Mouse (Mus musculus) neural tube, embryonic 15.5 days (tissue): Measurements from ENCODE around the gene Neurl3. TPM values are rescaled to one million over a fixed set of nuclear protein-coding genes. Genes with fewer than 3 reads are reported as not detected.

Source experiments
- ATAC-seq: fragments of 200-750 bp; cut with Nextera tagmentation; 2 replicates; pipeline ENCODE4 v1.8.0; 2017; ENCODE audit warnings: mild to moderate bottlenecking, moderate TSS enrichment, moderate library complexity; ENCODE audit not compliant: low FRiP score
- H3K27ac ChIP-seq: fragments of 300-500 bp; sonication (generic); replicated peaks from 2 replicates; pipeline ENCODE4 v1.5.1; 2015; ENCODE audit warnings: mild to moderate bottlenecking, inconsistent platforms
- H3K27me3 ChIP-seq: fragments of 300-500 bp; sonication (generic); replicated peaks from 2 replicates; pipeline ENCODE4 v1.6.1; 2015; ENCODE audit warnings: inconsistent platforms
- H3K36me3 ChIP-seq: fragments of 300-500 bp; sonication (generic); 2 replicates; pipeline ENCODE4 v1.6.1; 2015; ENCODE audit warnings: inconsistent platforms
- H3K4me1 ChIP-seq: fragments of 300-500 bp; sonication (generic); 2 replicates; pipeline ENCODE4 v1.6.1; 2015; ENCODE audit warnings: inconsistent platforms
- H3K4me2 ChIP-seq: fragments of 300-500 bp; sonication (generic); 2 replicates; pipeline ENCODE4 v1.6.1; 2015; ENCODE audit warnings: inconsistent platforms, mild to moderate bottlenecking, moderate library complexity
- H3K4me3 ChIP-seq: fragments of 300-500 bp; sonication (generic); replicated peaks from 2 replicates; pipeline ENCODE4 v1.5.1; 2015; ENCODE audit warnings: mild to moderate bottlenecking, inconsistent platforms
- H3K9ac ChIP-seq: fragments of 300-500 bp; sonication (generic); replicated peaks from 2 replicates; pipeline ENCODE4 v1.6.1; 2015; ENCODE audit warnings: mild to moderate bottlenecking, inconsistent platforms
- H3K9me3 ChIP-seq: fragments of 300-500 bp; sonication (generic); replicated peaks from 2 replicates; pipeline ENCODE4 v1.6.1; 2016; ENCODE audit warnings: inconsistent platforms
- WGBS: fragments of 180-500 bp; shearing (Covaris S2); methylation state at CpG from one replicate; pipeline ENCODE4 v1.1.7; 2015; ENCODE audit warnings: mixed read lengths; 5-methylcytosine and 5-hydroxymethylcytosine counted together
- polyA plus RNA-seq: library from polyadenylated mRNA; unstranded; fragments of >200 nt; fragmentation: Nextera tagmentation; extraction: Ambion mirVana; gene quantifications from 2 replicates; pipeline ENCODE4 v1.2.1, GENCODE M21; 2015

Gene Neurl3
- polyA plus RNA-seq, 1 experiment from 2014 or later, result 2.2 TPM

- no peak overlapping the region for H3K4me3 ChIP-seq
- no peaks in the 10 kb centered on the region for H3K27me3 ChIP-seq
- ATAC-seq, result no peak
- 86% methylated on average over 9 of the region's 9 CpGs for WGBS
- H3K9me3 ChIP-seq, result no peaks in the 10 kb centered on the region
- H3K4me1 ChIP-seq, result peaks cover under 1% of the 10 kb centered on the region; the same call in 1 of the 2 replicates
- no peak overlapping the region for H3K9ac ChIP-seq
- H3K27ac ChIP-seq, result no peak overlapping the region
- H3K36me3 ChIP-seq, result peaks cover 33% of the 10 kb centered on the region
- no peak overlapping the region for H3K4me2 ChIP-seq
These were observed 39.3 kb downstream of the Neurl3 start for GRCm38 (mm10) chr1:36235057-36235639.

- no peak overlapping the region for H3K27ac ChIP-seq
- no peaks in the 10 kb centered on the region for H3K27me3 ChIP-seq
- no peak for ATAC-seq
- no peaks in the 10 kb centered on the region for H3K9me3 ChIP-seq
- H3K9ac ChIP-seq, result no peak overlapping the region
- 88% methylated on average over 6 of the region's 6 CpGs for WGBS
- H3K36me3 ChIP-seq, result peaks cover 46% of the 10 kb centered on the region
- no peak overlapping the region for H3K4me2 ChIP-seq
- no peak overlapping the region for H3K4me3 ChIP-seq
- H3K4me1 ChIP-seq, result no peaks in the 10 kb centered on the region
These were observed 41.3 kb downstream of the Neurl3 start for GRCm38 (mm10) chr1:36233218-36233617.

GRCm38 (mm10) chr1:36230919-36231705 lies 43.4 kb downstream of the Neurl3 start:
- Histone ChIP-seq H3K27ac (no peak overlapping the region), H3K4me1 (no peaks in the 10 kb centered on the region), H3K27me3 (no peaks in the 10 kb centered on the region), H3K9me3 (no peaks in the 10 kb centered on the region), H3K9ac (no peak overlapping the region), H3K36me3 (peaks cover 59% of the 10 kb centered on the region), H3K4me2 (no peak overlapping the region), H3K4me3 (no peak overlapping the region)
- 89% methylated on average over 7 of the region's 7 CpGs for WGBS
- ATAC-seq, result no peak

GRCm38 (mm10) chr1:36228461-36228860 lies 46.0 kb downstream of the Neurl3 start:
- no peak for ATAC-seq
- no peaks in the 10 kb centered on the region for H3K9me3 ChIP-seq
- H3K4me2 ChIP-seq, result no peak overlapping the region
- H3K36me3 ChIP-seq, result peaks cover 59% of the 10 kb centered on the region
- no peak overlapping the region for H3K9ac ChIP-seq
- H3K4me3 ChIP-seq, result no peak overlapping the region
- no peak overlapping the region for H3K27ac ChIP-seq
- 91% methylated on average over 9 of the region's 9 CpGs for WGBS
- H3K27me3 ChIP-seq, result no peaks in the 10 kb centered on the region
- H3K4me1 ChIP-seq, result no peaks in the 10 kb centered on the region

GRCm38 (mm10) chr1:36224648-36225047 lies 49.8 kb downstream of the Neurl3 start:
- Histone ChIP-seq H3K4me3 (no peak overlapping the region), H3K4me2 (no peak overlapping the region), H3K27me3 (no peaks in the 10 kb centered on the region), H3K9me3 (no peaks in the 10 kb centered on the region), H3K4me1 (no peaks in the 10 kb centered on the region), H3K27ac (no peak overlapping the region), H3K36me3 (peaks cover 53% of the 10 kb centered on the region), H3K9ac (no peak overlapping the region)
- no peak for ATAC-seq
- WGBS, result 90% methylated on average over 3 of the region's 3 CpGs

Other genes starting within 250 kb of the Neurl3 start
- 11.7 and 24.1 TPM in 2 replicates for gene Hs6st1, start 206.3 kb downstream of the Neurl3 start, polyA plus RNA-seq
- gene Uggt1, start 30.0 kb downstream of the Neurl3 start, polyA plus RNA-seq, result 43.9 and 46.0 TPM in 2 replicates
- gene Arid5a, start 33.1 kb upstream of the Neurl3 start, polyA plus RNA-seq, result 3.7 and 9.8 TPM in 2 replicates
- 36.0 and 36.7 TPM in 2 replicates for gene Kansl3, start 94.5 kb upstream of the Neurl3 start, polyA plus RNA-seq
- gene Fer1l5, start 97.6 kb upstream of the Neurl3 start, polyA plus RNA-seq, result 1.8 and 2.0 TPM in 2 replicates
- gene Lman2l, start 170.6 kb upstream of the Neurl3 start, polyA plus RNA-seq, result 69.4 and 73.6 TPM in 2 replicates
- gene Cnnm4, start 196.9 kb upstream of the Neurl3 start, polyA plus RNA-seq, result 10.6 and 15.0 TPM in 2 replicates
- 3.1 and 4.5 TPM in 2 replicates for gene Cnnm3, start 237.2 kb upstream of the Neurl3 start, polyA plus RNA-seq